Mouse (Mus musculus) hindbrain, postnatal 0 days (tissue): Measurements from ENCODE around the gene Prkar1b. TPM values are rescaled to one million over a fixed set of nuclear protein-coding genes. Genes with fewer than 3 reads are reported as not detected.
A peak's percentile ranks its signal among the peaks of the same experiment; 100 is the strongest.

Experiments
- ATAC-seq: fragments of 200-750 bp; cut with Nextera tagmentation; 2 replicates; pipeline ENCODE4 v1.8.0; 2017; ENCODE audit warnings: mild to moderate bottlenecking, moderate TSS enrichment, moderate library complexity
- DNase-seq: peaks from one replicate; pipeline ENCODE4 v3.0.0-alpha.2; 2015; ENCODE audit warnings: low spot score
- H3K27ac ChIP-seq: fragments of 300-500 bp; sonication (generic); 2 replicates; pipeline ENCODE4 v1.5.1; 2014; ENCODE audit warnings: mild to moderate bottlenecking
- H3K27me3 ChIP-seq: fragments of 300-500 bp; sonication (generic); 2 replicates; pipeline ENCODE4 v1.6.1; 2014; ENCODE audit warnings: low read length, mixed read lengths; ENCODE audit not compliant: insufficient read depth
- H3K36me3 ChIP-seq: fragments of 300-500 bp; sonication (generic); 2 replicates; pipeline ENCODE4 v1.6.1; 2014; ENCODE audit warnings: low read length, mixed read lengths; ENCODE audit not compliant: insufficient read depth
- H3K4me1 ChIP-seq: fragments of 300-500 bp; sonication (generic); 2 replicates; pipeline ENCODE4 v1.6.1; 2014; ENCODE audit warnings: antibody characterized with exemption, low read length, mixed read lengths; ENCODE audit not compliant: insufficient read depth
- H3K4me2 ChIP-seq: fragments of 300-500 bp; sonication (generic); 2 replicates; pipeline ENCODE4 v1.6.1; 2014; ENCODE audit warnings: low read depth, mild to moderate bottlenecking, low read length, moderate library complexity, mixed read lengths
- H3K4me3 ChIP-seq: fragments of 300-500 bp; sonication (generic); 2 replicates; pipeline ENCODE4 v1.5.1; 2014; ENCODE audit warnings: low read length
- H3K9ac ChIP-seq: fragments of 300-500 bp; sonication (generic); replicated peaks from 2 replicates; pipeline ENCODE4 v1.6.1; 2014; ENCODE audit warnings: mild to moderate bottlenecking, low read length, moderate library complexity, mixed read lengths
- H3K9me3 ChIP-seq: fragments of 300-500 bp; sonication (generic); 2 replicates; pipeline ENCODE4 v1.6.1; 2016; ENCODE audit warnings: low read length, mixed read lengths
- CTCF ChIP-seq: IDR thresholded peaks from 2 replicates; pipeline ENCODE4 v1.5.1; 2016; ENCODE audit warnings: antibody characterized with exemption, control low read depth, low read depth
- WGBS: fragments of 180-500 bp; shearing (Covaris S2); extraction: QIAGEN DNeasy Blood & Tissue Kit; methylation state at CpG from one replicate; pipeline ENCODE4 v1.1.7; 2014; 5-methylcytosine and 5-hydroxymethylcytosine counted together
- polyA plus RNA-seq: library from polyadenylated mRNA; unstranded; fragments of >200 nt; fragmentation: Nextera tagmentation; extraction: Ambion mirVana; gene quantifications from 2 replicates; pipeline ENCODE4 v1.2.1, GENCODE M21; 2015
- total RNA-seq: library from RNA; depleted of rRNA; stranded (reverse); fragments of >200 nt; gene quantifications from 2 replicates; pipeline ENCODE4 v1.2.3, GENCODE M21; 2014

The Prkar1b gene
- total and polyA plus RNA-seq, 2 experiments from 2014 or later = 264 to 322 TPM

GRCm38 (mm10) chr5:139146476-139147075 lies 3.2 kb downstream of the Prkar1b start:
- H3K4me2 ChIP-seq = no peak overlapping the region
- no peaks in the 10 kb centered on the region for H3K27me3 ChIP-seq
- no peak overlapping the region for H3K9ac ChIP-seq
- no peak for ATAC-seq
- no peaks in the 10 kb centered on the region for H3K9me3 ChIP-seq
- 70% methylated on average over 11 of the region's 11 CpGs for WGBS
- H3K4me1 ChIP-seq = peaks cover 18% of the 10 kb centered on the region
- no peaks in the 10 kb centered on the region for H3K36me3 ChIP-seq
- no peak for TF ChIP-seq CTCF
- DNase-seq = peak; percentile 17
- no peak overlapping the region; the same call in 1 of the 2 replicates for H3K27ac ChIP-seq
- H3K4me3 ChIP-seq = no peak overlapping the region

GRCm38 (mm10) chr5:139145726-139146125 lies 4.1 kb downstream of the Prkar1b start:
- no peak overlapping the region for H3K4me3 ChIP-seq
- no peaks in the 10 kb centered on the region for H3K36me3 ChIP-seq
- no peak overlapping the region for H3K4me2 ChIP-seq
- H3K4me1 ChIP-seq = peaks cover 10% of the 10 kb centered on the region; the same call in 1 of the 2 replicates
- DNase-seq (no peak), ATAC-seq (no peak)
- H3K27ac ChIP-seq = no peak overlapping the region
- 88% methylated on average over 4 of the region's 4 CpGs for WGBS
- no peak for TF ChIP-seq CTCF
- no peaks in the 10 kb centered on the region for H3K27me3 ChIP-seq
- H3K9me3 ChIP-seq = no peaks in the 10 kb centered on the region
- H3K9ac ChIP-seq = no peak overlapping the region

- no peak overlapping the region for H3K4me3 ChIP-seq
- no peak overlapping the region for H3K27ac ChIP-seq
- H3K4me2 ChIP-seq = no peak overlapping the region
- TF ChIP-seq CTCF = no peak
- H3K9ac ChIP-seq = no peak overlapping the region
- H3K27me3 ChIP-seq = no peaks in the 10 kb centered on the region
- ATAC-seq (no peak), DNase-seq (peak; percentile 33)
- no peaks in the 10 kb centered on the region for H3K36me3 ChIP-seq
- H3K4me1 ChIP-seq = peaks cover 4% of the 10 kb centered on the region; the same call in 1 of the 2 replicates
- WGBS = 54% methylated on average over 3 of the region's 3 CpGs
- no peaks in the 10 kb centered on the region for H3K9me3 ChIP-seq
Observed at GRCm38 (mm10) chr5:139143890-139144289, 5.9 kb downstream of the Prkar1b start.

- Histone ChIP-seq H3K36me3 (no peaks in the 10 kb centered on the region), H3K27ac (no peak overlapping the region), H3K9ac (no peak overlapping the region), H3K9me3 (no peaks in the 10 kb centered on the region), H3K4me3 (no peak overlapping the region), H3K4me1 (peaks cover 4% of the 10 kb centered on the region; the same call in 1 of the 2 replicates), H3K27me3 (no peaks in the 10 kb centered on the region), H3K4me2 (no peak overlapping the region)
- 61% methylated on average over 5 of the region's 5 CpGs for WGBS
- no peak for TF ChIP-seq CTCF
- no peak for ATAC-seq
- DNase-seq = peak; percentile 64
Observed at GRCm38 (mm10) chr5:139141326-139141725, 8.5 kb downstream of the Prkar1b start.

- no peak overlapping the region for H3K4me3 ChIP-seq
- H3K9me3 ChIP-seq = no peaks in the 10 kb centered on the region
- no peak overlapping the region for H3K27ac ChIP-seq
- TF ChIP-seq CTCF = no peak
- 88% methylated on average over 9 of the region's 9 CpGs for WGBS
- no peak overlapping the region for H3K4me2 ChIP-seq
- no peak for DNase-seq
- H3K36me3 ChIP-seq = no peaks in the 10 kb centered on the region
- no peak for ATAC-seq
- no peaks in the 10 kb centered on the region for H3K4me1 ChIP-seq
- no peak overlapping the region for H3K9ac ChIP-seq
- H3K27me3 ChIP-seq = no peaks in the 10 kb centered on the region
Observed at GRCm38 (mm10) chr5:139140589-139140988, 9.2 kb downstream of the Prkar1b start.

GRCm38 (mm10) chr5:139138926-139139472 lies 10.8 kb downstream of the Prkar1b start:
- ATAC-seq = peak; percentile 54; the same call in 1 of the 2 replicates
- 73% methylated on average over 8 of the region's 8 CpGs for WGBS
- Histone ChIP-seq H3K4me2 (no peak overlapping the region), H3K9ac (no peak overlapping the region), H3K27ac (peak overlapping the region; percentile 70; the same call in 1 of the 2 replicates), H3K27me3 (no peaks in the 10 kb centered on the region), H3K36me3 (no peaks in the 10 kb centered on the region), H3K4me1 (no peaks in the 10 kb centered on the region), H3K9me3 (no peaks in the 10 kb centered on the region), H3K4me3 (no peak overlapping the region)
- DNase-seq = peak; percentile 18
- TF ChIP-seq CTCF = no peak
